Mouse (Mus musculus): ENCODE results near the gene Il20rb. TPM values are rescaled to one million over a fixed set of nuclear protein-coding genes. Genes with fewer than 3 reads are reported as not detected.

Il20rb gene
- polyA plus RNA-seq, 1 experiment from 2014 or later: 1.6 TPM

DNA sequence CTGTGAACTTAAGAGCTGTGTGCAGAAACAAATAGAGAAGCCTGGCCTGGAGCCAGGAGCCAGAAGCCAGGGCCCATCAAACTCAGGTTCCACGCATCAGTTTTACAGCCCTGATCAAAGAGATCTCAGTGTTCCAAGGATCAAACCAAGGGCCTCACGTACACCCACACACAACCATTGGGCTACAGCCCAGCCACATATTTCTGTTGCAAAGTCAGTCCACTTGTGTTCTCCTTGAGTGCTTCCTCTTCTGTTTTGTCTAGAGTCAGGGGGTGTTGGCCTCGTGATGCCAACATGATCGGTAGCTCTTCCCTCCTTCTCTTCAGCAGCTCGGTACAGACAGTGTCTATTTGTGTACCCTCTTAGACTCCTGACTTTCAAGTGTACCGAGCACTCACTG is 34.2 kb downstream of the Il20rb start:
- H3K27ac ChIP-seq: no peak overlapping the region

DNA sequence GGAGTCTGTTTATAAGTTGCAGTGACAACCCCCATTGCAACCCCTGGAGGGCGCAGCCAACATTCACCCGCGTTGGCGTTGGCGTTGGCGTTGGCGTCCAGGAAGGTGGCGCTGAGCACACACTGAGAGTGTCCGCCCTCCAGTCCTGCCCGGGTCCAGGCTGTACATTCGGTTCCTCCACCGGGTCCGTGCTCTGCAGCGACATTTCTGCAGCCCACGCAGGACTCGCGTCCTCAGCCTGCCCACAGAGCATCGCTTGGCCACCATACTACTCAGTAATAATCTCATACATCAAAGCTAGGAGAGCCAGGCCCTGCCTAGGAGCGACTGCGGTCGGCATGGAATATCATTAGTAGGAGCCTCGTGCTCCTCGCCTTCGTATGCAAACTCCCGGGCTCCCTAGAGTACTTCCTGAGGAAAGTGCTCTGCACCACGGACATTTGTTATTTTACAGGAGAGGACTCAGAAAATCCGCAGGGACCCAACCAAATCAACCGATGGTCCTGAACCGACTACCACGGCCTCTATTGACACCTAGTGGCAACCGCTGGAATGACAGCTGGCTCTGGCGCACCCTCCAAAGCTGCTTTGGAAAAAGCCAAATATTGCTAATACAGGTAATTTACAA is 40.4 kb downstream of the Il20rb start:
- under 1% methylated on average over 32 of the region's 32 CpGs for WGBS

More for the DNA sequence above, 34.2 kb downstream of the Il20rb start:
- H3K9me3 ChIP-seq: no peaks in the 10 kb centered on the region
- peaks cover 9% of the 10 kb centered on the region for H3K4me1 ChIP-seq
- H3K27me3 ChIP-seq: peaks cover 14% of the 10 kb centered on the region
- ATAC-seq (ENCODE audit: low FRiP score): no peak
- no peak overlapping the region for H3K9ac ChIP-seq
- H3K4me3 ChIP-seq (replicated peaks): no peak overlapping the region
- WGBS: 73% methylated on average over 6 of the region's 6 CpGs
- no peak overlapping the region for H3K4me2 ChIP-seq
- no peaks in the 10 kb centered on the region for H3K36me3 ChIP-seq (replicated peaks)

DNA sequence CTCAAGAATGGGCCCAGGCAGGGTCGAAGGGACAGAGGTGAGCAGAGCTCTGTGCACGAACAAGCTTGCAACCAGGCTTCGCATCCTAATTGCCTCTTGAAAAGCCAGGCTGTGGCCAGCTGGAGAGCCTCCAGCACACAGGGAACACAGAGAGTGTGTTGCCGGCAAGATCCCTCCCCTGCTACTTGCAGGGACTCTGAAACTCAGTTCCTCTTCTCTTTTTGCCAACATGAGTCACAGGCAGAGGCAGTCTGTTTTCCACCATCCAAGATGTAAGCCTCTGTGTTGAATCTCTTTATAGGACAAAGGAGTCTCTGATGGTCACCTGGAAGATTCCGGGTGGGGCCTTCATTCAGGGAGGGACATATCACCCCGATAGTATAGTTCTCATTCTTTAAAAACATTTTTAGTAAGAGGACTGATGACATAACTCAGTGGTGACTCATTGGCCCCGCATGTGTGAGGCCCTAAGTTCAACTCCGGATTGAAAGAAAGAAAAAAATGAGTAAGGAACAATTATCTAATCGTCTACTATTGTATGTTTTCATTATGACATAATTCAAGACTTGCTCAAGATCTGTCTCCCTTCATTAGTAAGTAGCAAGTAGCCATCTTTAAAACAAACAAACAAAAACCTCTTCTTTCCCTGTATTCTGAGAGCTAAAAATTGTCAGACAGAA is 46.3 kb downstream of the Il20rb start:
- peak overlapping the region; percentile 16 for H3K4me2 ChIP-seq
- WGBS: 47% methylated on average over 9 of the region's 9 CpGs
- no peak overlapping the region for H3K9ac ChIP-seq

More for the DNA sequence above, 40.4 kb downstream of the Il20rb start:
- Histone ChIP-seq H3K9ac (peak overlapping the region; percentile 56), H3K9me3 (no peaks in the 10 kb centered on the region), H3K27ac (peak overlapping the region; percentile 51; the same call in 1 of the 2 replicates), H3K4me3 (replicated peaks) (peak overlapping the region; percentile 51), H3K4me2 (peak overlapping the region; percentile 76), H3K4me1 (0 out of 2 replicates have a peak, but pooled peaks cover under 1% of the 10 kb centered on the region), H3K27me3 (peaks cover 17% of the 10 kb centered on the region), H3K36me3 (replicated peaks) (no peaks in the 10 kb centered on the region)
- ATAC-seq (ENCODE audit: low FRiP score): peak; percentile 89

DNA sequence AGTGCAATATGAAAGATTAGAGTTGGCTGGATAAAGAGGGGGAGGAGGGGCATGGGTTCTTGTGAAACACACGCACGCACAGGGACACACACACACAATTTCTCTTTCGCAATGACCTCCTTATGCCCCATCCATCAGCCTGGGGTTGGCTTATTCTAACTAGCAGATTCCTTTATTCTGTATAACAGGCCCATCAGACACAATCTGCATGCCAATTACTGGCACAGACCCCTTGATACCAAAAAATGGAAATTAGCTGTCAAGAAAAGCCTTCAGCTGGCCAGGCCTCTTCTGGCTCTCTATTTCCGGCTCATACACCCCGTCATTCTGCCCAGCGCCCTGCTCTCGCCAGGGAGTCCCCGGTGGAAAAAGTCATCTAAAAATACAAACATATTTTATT is 47.1 kb downstream of the Il20rb start:
- Histone ChIP-seq H3K27ac (peak overlapping the region; percentile 76), H3K36me3 (replicated peaks) (no peaks in the 10 kb centered on the region), H3K9me3 (no peaks in the 10 kb centered on the region), H3K4me1 (peaks cover 23% of the 10 kb centered on the region), H3K27me3 (peaks cover 4% of the 10 kb centered on the region; the same call in 1 of the 2 replicates), H3K4me3 (replicated peaks) (no peak overlapping the region), H3K4me2 (peak overlapping the region; percentile 16), H3K9ac (no peak overlapping the region)
- 25% methylated on average over 8 of the region's 8 CpGs for WGBS
- peak; percentile 87 for ATAC-seq (ENCODE audit: low FRiP score)

More for the DNA sequence above, 46.3 kb downstream of the Il20rb start:
- Histone ChIP-seq H3K4me3 (replicated peaks) (no peak overlapping the region), H3K27ac (peak overlapping the region; percentile 76), H3K9me3 (no peaks in the 10 kb centered on the region), H3K27me3 (peaks cover 8% of the 10 kb centered on the region; the same call in 1 of the 2 replicates), H3K4me1 (peaks cover 23% of the 10 kb centered on the region), H3K36me3 (replicated peaks) (no peaks in the 10 kb centered on the region)
- peak; percentile 86 for ATAC-seq (ENCODE audit: low FRiP score)

DNA sequence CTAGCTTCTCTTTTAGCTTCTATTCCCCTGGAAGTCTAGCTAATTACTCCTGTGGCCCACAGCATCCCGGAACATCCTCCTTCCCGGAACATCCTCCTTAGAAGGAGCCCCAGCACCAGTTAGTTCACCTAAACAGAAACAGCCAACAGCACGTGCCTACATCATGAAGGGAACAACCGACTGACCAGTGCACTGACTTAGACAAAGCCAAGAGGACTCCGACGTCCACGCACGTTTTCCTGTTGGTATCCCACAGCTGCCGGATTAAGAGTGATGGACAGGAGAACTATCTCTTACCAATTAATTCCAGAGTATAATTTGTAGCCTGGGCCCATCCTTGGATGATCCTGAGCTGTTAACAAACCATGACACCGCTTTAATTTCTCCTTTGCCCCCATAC is 47.6 kb downstream of the Il20rb start:
- Histone ChIP-seq H3K4me3 (replicated peaks) (no peak overlapping the region), H3K36me3 (replicated peaks) (no peaks in the 10 kb centered on the region), H3K4me2 (no peak overlapping the region), H3K27ac (peak overlapping the region; percentile 76), H3K27me3 (no peaks in the 10 kb centered on the region), H3K4me1 (peaks cover 23% of the 10 kb centered on the region), H3K9me3 (no peaks in the 10 kb centered on the region), H3K9ac (no peak overlapping the region)
- WGBS: 64% methylated on average over 10 of the region's 10 CpGs
- no peak; the same call in 1 of the 2 replicates for ATAC-seq (ENCODE audit: low FRiP score)

DNA sequence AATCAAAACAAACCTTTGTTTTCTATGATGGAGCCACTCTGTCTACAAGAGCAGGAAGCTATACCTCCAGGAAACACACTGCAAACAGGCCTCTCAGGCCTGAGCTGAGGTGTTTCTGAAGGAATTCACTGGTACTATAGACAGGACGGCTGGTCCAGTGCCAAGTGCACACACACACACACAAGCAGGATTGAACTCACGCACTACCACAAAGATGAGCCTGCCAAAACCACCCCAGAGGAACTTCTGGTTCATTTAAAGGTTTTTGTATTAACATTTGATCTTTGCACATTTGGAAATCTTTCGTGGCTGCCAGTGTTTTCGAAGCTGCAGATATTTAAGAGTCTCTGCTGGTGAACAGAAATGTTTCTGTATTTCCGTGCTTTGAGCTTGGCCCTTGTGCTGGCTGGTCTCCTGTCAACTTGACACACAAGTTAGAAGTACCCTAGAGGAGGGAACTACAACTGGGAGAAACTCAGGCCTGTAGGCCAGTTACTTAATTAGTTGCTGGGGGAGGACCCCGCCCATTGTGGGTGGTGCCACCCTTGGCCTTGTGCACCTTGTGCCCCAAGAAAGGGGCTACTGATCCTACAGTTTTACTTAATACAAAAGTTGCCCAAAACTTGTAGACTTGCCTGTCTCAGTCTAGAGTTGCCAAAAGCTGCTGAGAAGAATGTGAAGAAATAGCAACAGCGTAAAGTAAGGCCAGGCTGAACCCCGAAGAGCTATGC is 49.6 kb downstream of the Il20rb start:
- Histone ChIP-seq H3K27ac (no peak overlapping the region), H3K27me3 (no peaks in the 10 kb centered on the region), H3K4me2 (no peak overlapping the region), H3K9ac (no peak overlapping the region), H3K4me3 (replicated peaks) (no peak overlapping the region), H3K9me3 (no peaks in the 10 kb centered on the region), H3K4me1 (peaks cover 23% of the 10 kb centered on the region), H3K36me3 (replicated peaks) (no peaks in the 10 kb centered on the region)
- no peak for ATAC-seq (ENCODE audit: low FRiP score)
- 87% methylated on average over 8 of the region's 8 CpGs for WGBS

DNA sequence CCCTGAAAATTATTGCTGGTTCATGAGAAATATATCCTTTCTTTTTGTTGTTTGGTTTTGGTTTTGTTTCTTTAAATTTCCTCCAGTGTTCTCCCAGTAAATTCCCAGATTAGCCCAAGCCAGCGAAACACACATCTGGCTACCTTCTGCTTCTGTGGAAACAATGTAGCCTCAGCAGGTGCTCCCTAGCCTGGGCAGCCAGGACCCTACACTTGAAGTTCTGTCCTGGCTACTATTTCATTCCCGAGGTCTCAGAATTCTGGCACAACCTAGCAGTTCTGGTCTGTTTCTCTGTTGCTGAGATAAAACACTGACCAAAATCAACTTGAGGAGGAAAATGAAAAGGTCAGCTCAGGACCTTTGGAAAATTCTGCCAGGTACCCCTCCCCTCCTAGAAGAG is 55.2 kb downstream of the Il20rb start:
- H3K9me3 ChIP-seq: no peaks in the 10 kb centered on the region
- H3K27ac ChIP-seq: no peak overlapping the region
- ATAC-seq (ENCODE audit: low FRiP score): no peak

DNA sequence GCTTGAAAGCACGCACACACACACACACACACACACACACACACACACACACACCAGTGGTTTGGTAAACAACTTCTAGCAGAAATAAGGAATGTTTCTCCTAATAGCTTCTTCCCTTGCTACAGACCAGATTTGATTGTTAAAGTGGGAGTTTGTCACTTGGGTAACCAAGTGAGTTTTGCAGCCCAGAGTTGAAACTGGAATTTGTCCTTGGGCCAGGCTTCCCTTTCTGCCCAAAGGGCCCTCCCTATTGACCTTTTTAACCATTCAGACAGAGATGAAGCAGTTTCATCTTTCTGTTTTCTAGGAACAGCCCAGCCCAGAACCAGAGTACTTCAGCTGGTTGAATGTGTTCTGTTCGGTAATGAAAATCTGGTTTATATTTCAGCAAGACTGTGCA is 55.7 kb downstream of the Il20rb start:
- WGBS: 86% methylated on average over 2 of the region's 2 CpGs
- no peaks in the 10 kb centered on the region for H3K36me3 ChIP-seq (replicated peaks)
- no peak overlapping the region for H3K9ac ChIP-seq
- H3K27ac ChIP-seq: no peak overlapping the region
- no peaks in the 10 kb centered on the region for H3K4me1 ChIP-seq
- H3K4me3 ChIP-seq (replicated peaks): no peak overlapping the region
- H3K27me3 ChIP-seq: no peaks in the 10 kb centered on the region
- ATAC-seq (ENCODE audit: low FRiP score): no peak
- no peak overlapping the region for H3K4me2 ChIP-seq
- H3K9me3 ChIP-seq: no peaks in the 10 kb centered on the region

More for the DNA sequence above, 55.2 kb downstream of the Il20rb start:
- WGBS: 73% methylated on average over 2 of the region's 2 CpGs
- Histone ChIP-seq H3K9ac (no peak overlapping the region), H3K27me3 (no peaks in the 10 kb centered on the region), H3K4me1 (no peaks in the 10 kb centered on the region), H3K4me2 (no peak overlapping the region), H3K4me3 (replicated peaks) (no peak overlapping the region), H3K36me3 (replicated peaks) (no peaks in the 10 kb centered on the region)

DNA sequence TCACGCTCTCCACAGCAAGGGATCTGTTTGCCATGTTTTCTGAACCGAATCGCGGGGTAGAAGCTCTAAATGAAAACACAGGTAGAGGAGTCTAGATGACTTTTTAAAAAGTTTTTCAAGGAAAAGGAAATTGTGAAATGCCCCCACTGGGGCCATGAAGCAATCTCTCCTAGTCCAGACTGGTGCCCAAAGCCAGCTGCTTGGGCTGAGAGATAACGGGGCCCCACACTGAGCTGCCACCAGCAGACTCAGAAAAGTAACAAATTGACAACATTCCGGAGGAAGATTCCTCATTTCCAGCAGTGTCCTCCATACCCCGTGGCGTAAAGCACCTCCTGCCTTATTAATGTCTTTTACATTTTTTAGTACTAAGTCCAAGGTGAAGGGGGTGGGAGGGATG is 66.9 kb downstream of the Il20rb start:
- no peaks in the 10 kb centered on the region for H3K9me3 ChIP-seq
- ATAC-seq (ENCODE audit: low FRiP score): no peak
- no peak overlapping the region for H3K27ac ChIP-seq
- H3K4me2 ChIP-seq: no peak overlapping the region
- no peak overlapping the region for H3K4me3 ChIP-seq (replicated peaks)
- H3K9ac ChIP-seq: no peak overlapping the region
- H3K4me1 ChIP-seq: peaks cover 21% of the 10 kb centered on the region
- H3K36me3 ChIP-seq (replicated peaks): no peaks in the 10 kb centered on the region
- 85% methylated on average over 8 of the region's 8 CpGs for WGBS
- H3K27me3 ChIP-seq: no peaks in the 10 kb centered on the region

DNA sequence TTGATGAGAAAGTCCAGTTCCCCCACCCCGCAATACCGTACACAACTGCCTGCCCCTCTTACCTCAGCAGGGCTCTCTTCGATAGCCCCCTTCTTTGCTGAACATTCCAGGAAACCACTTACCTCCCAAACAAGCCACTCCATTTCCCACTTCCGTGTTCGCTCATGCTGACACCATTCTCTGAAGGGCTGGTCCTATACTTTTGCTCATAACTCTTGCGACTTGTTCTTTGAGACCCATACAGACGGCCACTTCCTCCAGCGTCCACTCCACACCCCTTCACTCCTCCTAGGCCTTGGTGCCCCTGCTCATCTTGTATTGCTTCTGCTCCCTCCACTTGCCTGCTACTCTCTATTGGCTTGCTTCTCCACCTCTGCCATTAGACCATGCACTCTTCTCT is 67.5 kb downstream of the Il20rb start:
- ATAC-seq (ENCODE audit: low FRiP score): no peak
- Histone ChIP-seq H3K27me3 (no peaks in the 10 kb centered on the region), H3K9me3 (no peaks in the 10 kb centered on the region), H3K9ac (no peak overlapping the region), H3K4me3 (replicated peaks) (no peak overlapping the region), H3K27ac (no peak overlapping the region), H3K4me2 (no peak overlapping the region), H3K36me3 (replicated peaks) (no peaks in the 10 kb centered on the region), H3K4me1 (peaks cover 26% of the 10 kb centered on the region)
- WGBS: 87% methylated on average over 8 of the region's 8 CpGs

DNA sequence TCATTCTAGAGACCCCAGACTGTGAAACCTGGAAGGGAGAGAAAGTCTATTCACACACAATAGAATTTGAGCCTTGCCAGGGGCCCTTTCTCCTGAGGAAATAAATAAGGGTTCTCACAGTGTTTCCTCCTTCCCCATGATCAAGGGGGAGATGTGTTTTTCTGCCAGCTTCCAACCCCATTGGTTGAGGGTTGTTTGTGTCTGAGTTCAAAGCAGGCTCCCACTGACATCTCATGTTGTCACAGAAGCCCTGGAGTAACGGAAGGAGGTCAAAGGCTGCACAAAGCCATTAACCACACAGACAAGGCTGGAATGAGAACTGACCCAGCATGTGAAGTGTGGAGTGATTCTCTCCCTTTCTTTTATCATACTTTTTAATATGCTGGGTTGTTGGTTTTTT is 69.8 kb downstream of the Il20rb start:
- Histone ChIP-seq H3K9ac (no peak overlapping the region), H3K4me1 (peaks cover 33% of the 10 kb centered on the region), H3K4me2 (no peak overlapping the region), H3K27me3 (no peaks in the 10 kb centered on the region), H3K27ac (no peak overlapping the region), H3K9me3 (no peaks in the 10 kb centered on the region), H3K4me3 (replicated peaks) (no peak overlapping the region), H3K36me3 (replicated peaks) (no peaks in the 10 kb centered on the region)
- ATAC-seq (ENCODE audit: low FRiP score): no peak
- 25% methylated on average over 1 of the region's 1 CpGs for WGBS

DNA sequence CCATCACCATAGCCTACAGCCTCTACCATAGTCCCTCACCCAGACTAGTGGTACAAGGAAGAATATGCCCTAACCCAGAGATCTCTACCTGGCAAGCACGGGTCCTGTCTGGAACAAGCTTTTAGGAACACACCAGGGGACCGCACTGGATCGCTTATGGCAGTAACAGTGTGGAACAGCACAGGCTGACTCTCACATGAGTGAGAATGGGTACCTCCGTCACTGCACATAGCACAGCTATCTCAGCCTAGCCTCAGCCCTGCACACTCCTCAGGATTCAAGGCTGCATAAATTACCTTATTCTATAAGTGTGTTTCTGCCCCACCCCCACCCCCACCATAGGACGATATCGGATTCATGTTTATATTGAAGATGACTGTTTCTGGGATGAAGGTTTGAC is 70.3 kb downstream of the Il20rb start:
- 0 out of 2 replicates have a peak, but pooled peaks have one; percentile 30 for ATAC-seq (ENCODE audit: low FRiP score)

More for the DNA sequence above, 70.3 kb downstream of the Il20rb start:
- Histone ChIP-seq H3K36me3 (replicated peaks) (no peaks in the 10 kb centered on the region), H3K9me3 (no peaks in the 10 kb centered on the region), H3K4me2 (no peak overlapping the region), H3K4me3 (replicated peaks) (no peak overlapping the region), H3K27me3 (no peaks in the 10 kb centered on the region), H3K9ac (no peak overlapping the region), H3K27ac (peak overlapping the region; percentile 14; the same call in 1 of the 2 replicates), H3K4me1 (peaks cover 33% of the 10 kb centered on the region)
- 81% methylated on average over 6 of the region's 6 CpGs for WGBS

Measured in forebrain, embryonic 12.5 days (tissue).